Mouse (Mus musculus) megakaryocyte, embryonic 14.5 days (primary cell): Measurements from ENCODE around the gene Saal1.

Experiments
- FLI1 ChIP-seq: IDR thresholded peaks from 2 replicates; pipeline ENCODE4 v1.6.1; 2012; ENCODE audit warnings: low read length, inconsistent platforms, mixed read lengths
- GATA1 ChIP-seq: IDR thresholded peaks from 3 replicates; pipeline ENCODE4 v1.6.1; 2012; ENCODE audit warnings: mixed read lengths, low read length, inconsistent platforms, borderline replicate concordance

DNA sequence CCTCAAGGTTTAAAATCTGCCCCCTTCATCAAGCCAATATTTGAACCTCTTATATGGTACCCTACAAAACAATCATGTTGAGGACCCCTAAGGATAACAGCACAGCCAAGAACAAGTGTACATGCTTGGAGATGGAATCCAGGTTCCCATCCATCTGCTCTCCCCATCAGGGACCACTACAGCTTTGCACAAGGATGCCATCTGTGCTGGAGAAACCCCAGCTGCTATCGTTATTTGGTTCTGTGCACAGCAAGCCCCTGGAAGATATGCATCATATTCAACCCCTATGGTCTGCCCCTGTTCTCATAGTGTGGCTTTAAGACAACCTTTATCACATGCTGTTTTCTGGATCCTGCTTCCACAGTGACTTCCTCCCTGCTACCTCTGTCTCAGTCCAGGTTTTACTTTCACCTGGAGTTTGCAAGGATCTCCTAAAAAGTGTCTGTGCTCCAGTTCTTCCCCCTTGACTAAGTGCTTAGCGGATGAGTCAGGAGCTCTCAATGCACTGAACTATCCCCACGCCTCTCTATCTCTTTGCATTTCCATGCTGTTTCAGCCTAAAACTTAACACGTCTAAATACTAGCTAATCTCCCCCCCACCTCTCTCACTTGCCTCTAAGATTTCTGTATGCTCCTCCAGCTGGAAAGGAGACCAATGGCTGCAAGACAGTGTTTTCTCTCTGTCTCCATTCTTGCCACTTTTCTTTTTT lies 61.9 kb downstream of the Saal1 start:
- TF ChIP-seq GATA1 (no peak), FLI1 (no peak)
